Mouse (Mus musculus): Measurements from ENCODE around the gene Dtx4.

Dtx4 gene

DNA sequence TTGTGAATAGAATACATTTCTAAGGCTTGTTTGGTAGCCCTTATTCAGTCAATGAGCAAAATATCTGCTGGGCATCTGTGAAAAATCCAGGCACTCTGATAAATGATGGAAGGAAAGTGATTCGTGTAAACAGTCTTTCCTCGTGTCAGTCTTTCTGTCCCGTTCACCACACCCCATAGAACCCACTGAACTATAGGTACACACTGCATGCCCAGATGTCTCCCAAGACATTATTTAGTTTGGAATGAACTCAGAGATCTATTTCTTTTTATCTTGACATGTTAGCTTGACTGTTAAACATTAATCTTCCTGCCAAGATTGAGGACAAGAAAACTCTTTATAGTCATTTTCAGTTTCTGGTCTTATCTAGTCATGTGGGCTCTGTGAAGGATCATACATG, 82.9 kb downstream of the Dtx4 start:
- no peak for DNase-seq (ENCODE audit: low spot score)

- DNase-seq (ENCODE audit: low spot score), result no peak
Measured at GRCm38 (mm10) chr19:12417361-12417760, 83.9 kb downstream of the Dtx4 start, which contains the start of gene Olfr1441. Gene Olfr1441 (plus strand): TSS chr19:12417433.

Measured in retina, embryonic 14.5 days (tissue).